Mouse (Mus musculus) thymus, adult 2 months (tissue): ENCODE measurements at regions not wholly inside any gene's neighbourhood (a gene's known extent, or its start where the extent isn't known, plus 50 kb on each side); places are given as distances from the start of the nearest gene placed in this dataset.

Experiments used
- CTCF ChIP-seq: fragments of 200-500 bp; IDR thresholded peaks from 2 replicates; pipeline ENCODE4 v1.5.1; 2012; ENCODE audit warnings: mild to moderate bottlenecking, control low read depth, low read length, moderate library complexity, borderline replicate concordance; ENCODE audit not compliant: control insufficient read depth, poor library complexity, insufficient read depth; ENCODE audit errors: extremely low read depth
- POLR2A ChIP-seq: fragments of 200-500 bp; IDR thresholded peaks from 2 replicates; pipeline ENCODE4 v1.6.1; 2012; ENCODE audit warnings: mild to moderate bottlenecking, low read length, control low read depth, moderate library complexity; ENCODE audit not compliant: control insufficient read depth, poor library complexity, insufficient read depth; ENCODE audit errors: extremely low read depth

DNA sequence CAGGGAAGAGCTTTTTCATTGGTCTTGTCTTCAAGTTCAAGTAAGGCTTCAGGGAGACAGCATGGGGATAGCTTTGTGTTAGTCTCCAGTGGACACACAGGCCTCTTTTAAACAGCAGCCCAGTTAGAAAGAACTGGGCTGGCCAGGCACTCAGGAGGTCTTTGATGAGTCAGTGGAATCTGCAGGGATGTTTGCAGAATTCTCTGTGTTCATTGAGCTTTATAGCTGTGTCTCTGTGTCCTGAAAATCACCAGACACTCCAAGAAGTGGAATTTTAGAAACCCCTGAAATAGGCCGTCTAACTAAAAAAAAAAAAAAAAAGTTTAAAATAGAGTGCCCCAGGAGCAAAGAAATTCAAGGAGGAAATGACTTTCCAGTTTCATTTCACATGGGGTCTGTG lies 317.1 kb upstream of the Sash1 start:
- TF ChIP-seq CTCF (no peak), POLR2A (no peak)
